Mouse (Mus musculus): ENCODE measurements around the gene Tcf7l2.

Gene Tcf7l2

GRCm38 (mm10) chr19:55732499-55732898 lies 9.1 kb upstream of the Tcf7l2 start:
- DNase-seq (ENCODE audit: low read depth): no peak

- DNase-seq (ENCODE audit: low read depth): no peak
Observed at GRCm38 (mm10) chr19:55732994-55733393, 8.6 kb upstream of the Tcf7l2 start.

GRCm38 (mm10) chr19:55736016-55736415 lies 5.6 kb upstream of the Tcf7l2 start:
- no peak for DNase-seq (ENCODE audit: low read depth)

GRCm38 (mm10) chr19:55739713-55740112 lies 1.9 kb upstream of the Tcf7l2 start:
- DNase-seq (ENCODE audit: low read depth): no peak

- DNase-seq (ENCODE audit: low read depth): peak; percentile 67
Observed at GRCm38 (mm10) chr19:55740753-55741438, 724 bp upstream of the Tcf7l2 start.

DNA sequence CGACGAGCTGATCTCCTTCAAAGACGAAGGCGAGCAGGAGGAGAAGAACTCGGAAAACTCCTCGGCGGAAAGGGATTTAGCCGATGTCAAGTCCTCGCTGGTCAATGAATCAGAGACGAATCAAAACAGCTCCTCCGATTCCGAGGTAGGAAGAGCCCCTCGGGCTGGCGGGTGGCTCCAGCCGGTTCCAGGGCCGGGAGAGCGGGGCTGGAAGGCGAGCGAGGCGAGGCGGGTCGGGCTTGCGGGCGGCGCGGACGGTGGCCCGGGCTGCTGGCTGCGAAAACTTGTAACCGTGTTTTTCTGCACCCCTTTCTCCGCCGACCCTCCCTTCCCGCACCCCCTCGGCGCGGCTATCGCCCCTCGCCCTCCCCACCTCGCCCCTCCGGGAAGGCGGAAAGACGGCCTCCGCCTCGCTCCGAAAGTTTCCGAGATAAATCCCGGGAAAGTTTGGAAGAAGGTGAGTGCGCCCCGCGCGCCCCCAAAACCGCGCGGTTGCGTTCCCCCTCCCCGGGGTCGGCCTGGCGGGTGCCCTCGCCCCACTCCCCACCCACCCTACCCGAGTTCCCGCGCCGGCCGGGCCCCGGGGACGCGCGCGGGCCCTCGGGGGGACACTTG lies 873 bp downstream of the Tcf7l2 start:
- DNase-seq (ENCODE audit: low read depth): peak; percentile 69

- DNase-seq (ENCODE audit: low read depth): peak; percentile 70
Observed at GRCm38 (mm10) chr19:55743001-55743556, 1.5 kb downstream of the Tcf7l2 start.

- peak; percentile 82 for DNase-seq (ENCODE audit: low read depth)
Observed at GRCm38 (mm10) chr19:55743557-55744441, 2.2 kb downstream of the Tcf7l2 start.

DNA sequence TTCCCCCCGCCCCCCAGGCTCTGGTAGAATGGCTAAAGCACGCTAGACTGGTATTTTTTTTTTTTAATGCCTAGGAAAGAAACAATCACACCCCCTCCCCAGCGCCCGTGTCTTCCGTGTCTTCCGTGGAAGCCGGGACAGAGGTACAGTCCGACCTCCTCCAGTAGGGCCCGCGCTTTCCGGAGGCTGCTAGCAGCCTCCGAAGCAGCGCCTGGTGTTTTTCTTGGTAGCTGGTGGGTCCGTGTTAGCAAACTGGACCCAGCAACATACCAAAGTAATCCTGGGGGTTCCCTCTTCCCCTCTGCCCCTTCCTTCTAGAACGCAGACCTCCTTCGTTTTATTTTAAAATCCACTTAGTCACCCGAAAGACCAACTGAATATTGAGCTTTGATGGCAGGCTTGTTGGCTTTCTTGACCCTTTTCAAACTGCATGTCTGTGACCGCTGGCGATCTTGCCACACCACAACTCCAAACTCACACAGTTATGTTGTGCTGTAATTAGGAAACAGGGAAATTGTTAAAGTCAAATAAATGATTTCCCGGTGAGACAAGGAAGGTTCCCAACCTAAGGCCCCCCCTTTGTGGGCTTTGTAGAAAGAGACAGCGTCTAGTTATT lies 3.1 kb downstream of the Tcf7l2 start:
- DNase-seq (ENCODE audit: low read depth): peak; percentile 71

- DNase-seq (ENCODE audit: low read depth): peak; percentile 57
Observed at GRCm38 (mm10) chr19:55745192-55745578, 3.6 kb downstream of the Tcf7l2 start.

DNA sequence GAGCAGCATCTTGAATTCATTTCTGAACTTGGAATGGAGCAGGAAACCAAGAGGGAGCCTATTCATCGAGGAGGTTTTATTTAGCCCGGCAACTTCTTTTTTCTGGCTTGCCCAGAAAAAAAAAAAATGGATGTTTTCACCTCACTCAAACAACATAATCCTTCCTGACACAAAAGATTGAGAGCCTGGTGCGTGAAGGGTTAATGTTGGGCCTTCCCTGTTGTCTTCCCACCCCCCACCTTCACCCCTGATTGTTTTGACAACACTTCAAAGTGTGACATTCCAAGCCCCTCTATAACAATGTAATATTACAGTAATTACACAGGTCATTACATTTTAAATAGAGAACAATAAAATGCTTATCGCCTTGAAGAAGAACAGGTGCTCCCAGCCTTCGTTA lies 4.6 kb downstream of the Tcf7l2 start:
- DNase-seq (ENCODE audit: low read depth): peak; percentile 62

DNA sequence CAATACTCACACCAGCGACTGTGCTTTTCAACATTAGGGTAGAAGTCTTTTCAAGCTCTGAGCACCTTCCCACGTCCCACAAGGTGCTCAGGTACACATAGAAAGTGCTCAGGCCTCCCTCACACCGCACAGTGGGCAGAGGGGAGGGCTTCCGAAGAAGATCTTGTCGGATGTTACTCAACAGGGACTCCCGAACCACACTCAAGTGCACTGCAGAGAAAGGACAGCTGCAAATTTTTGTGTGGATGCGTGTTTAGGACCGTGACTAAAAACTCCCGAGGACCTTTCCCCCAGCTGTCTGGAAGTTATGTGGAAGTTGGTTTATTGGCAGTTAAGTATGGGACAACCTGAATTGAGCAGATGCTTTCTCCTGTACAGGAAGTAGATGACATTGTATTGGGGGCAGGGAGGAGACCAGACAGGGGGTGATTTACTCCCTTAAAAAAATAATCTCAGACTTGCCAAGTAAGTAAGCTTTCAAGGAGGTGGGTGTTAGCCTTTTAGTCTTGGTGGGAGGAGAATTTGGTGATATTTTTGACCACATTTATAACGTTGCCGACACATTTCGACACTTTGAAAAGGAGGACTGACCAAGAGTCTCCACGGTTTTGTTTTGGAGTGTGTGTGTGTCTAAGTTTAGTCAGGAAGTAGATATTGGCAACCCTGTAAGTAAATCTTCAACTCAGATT lies 5.8 kb downstream of the Tcf7l2 start:
- DNase-seq (ENCODE audit: low read depth): peak; percentile 60

GRCm38 (mm10) chr19:55747926-55748291 lies 6.3 kb downstream of the Tcf7l2 start:
- no peak for DNase-seq (ENCODE audit: low read depth)

GRCm38 (mm10) chr19:55748801-55749200 lies 7.2 kb downstream of the Tcf7l2 start:
- DNase-seq (ENCODE audit: low read depth): peak; percentile 50

GRCm38 (mm10) chr19:55749532-55749931 lies 7.9 kb downstream of the Tcf7l2 start:
- peak; percentile 85 for DNase-seq (ENCODE audit: low read depth)

GRCm38 (mm10) chr19:55750048-55750447 lies 8.4 kb downstream of the Tcf7l2 start:
- peak; percentile 43 for DNase-seq (ENCODE audit: low read depth)

DNA sequence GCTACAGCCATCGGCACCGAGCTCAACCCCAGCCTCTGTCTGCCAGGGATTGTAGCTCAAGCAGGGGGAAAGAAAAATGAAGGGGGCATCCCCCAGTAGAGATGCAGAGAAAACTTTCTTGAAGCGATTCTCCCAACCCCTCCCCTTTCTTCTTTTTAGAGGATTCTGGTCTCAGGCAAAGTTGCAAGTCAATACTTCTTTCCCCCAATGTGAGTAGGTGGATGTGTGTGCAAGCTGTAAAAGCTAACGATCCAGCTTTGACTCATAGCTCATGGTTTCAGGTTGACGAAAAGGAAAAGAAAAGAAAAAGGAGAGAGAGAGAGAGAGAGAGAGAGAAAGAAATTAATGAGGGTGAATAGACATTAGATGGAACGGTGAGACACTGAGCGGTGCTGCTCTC lies 8.8 kb downstream of the Tcf7l2 start:
- DNase-seq (ENCODE audit: low read depth): peak; percentile 65

DNA sequence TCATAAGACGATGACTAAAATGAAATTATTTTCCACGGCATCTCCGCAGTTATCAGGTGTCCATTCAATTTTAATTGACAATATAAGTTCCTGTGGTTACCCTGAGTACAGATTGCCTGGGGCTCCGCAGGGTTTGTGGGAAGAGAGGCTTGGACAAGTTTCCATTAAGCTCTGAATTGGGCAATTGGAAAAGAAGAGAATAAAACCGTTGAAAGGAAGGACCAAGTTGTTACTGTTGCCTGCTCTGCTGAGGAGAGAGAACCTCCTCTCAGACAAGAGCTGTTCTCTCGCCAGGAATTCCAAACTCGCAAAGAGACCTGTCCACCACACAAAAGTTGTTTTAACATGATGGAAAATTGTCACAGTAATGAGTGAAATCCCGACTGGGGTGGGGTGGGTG lies 11.2 kb downstream of the Tcf7l2 start:
- DNase-seq (ENCODE audit: low read depth): no peak

DNA sequence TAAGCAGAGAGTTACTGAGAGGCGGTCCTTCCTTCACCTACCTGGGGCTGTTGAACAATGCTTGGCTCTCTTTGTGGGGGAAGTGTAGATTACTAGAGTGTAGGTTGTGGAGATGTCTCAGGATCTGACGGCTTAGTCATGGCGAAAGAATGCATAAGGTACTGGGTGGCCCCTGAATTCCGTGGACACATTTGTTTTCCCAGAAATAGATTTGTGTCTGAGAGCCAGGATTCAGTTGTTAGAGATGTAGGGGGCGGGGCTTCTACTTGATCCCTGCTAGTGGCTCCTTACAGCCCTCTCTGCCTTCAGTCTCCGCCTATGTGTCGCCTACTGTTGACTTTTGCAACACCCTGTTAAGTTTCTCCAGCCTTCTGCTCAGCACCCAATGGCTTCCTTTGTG lies 12.7 kb downstream of the Tcf7l2 start:
- DNase-seq (ENCODE audit: low read depth): peak; percentile 48

- DNase-seq (ENCODE audit: low read depth): no peak
Observed at GRCm38 (mm10) chr19:55755462-55755861, 13.8 kb downstream of the Tcf7l2 start.

DNA sequence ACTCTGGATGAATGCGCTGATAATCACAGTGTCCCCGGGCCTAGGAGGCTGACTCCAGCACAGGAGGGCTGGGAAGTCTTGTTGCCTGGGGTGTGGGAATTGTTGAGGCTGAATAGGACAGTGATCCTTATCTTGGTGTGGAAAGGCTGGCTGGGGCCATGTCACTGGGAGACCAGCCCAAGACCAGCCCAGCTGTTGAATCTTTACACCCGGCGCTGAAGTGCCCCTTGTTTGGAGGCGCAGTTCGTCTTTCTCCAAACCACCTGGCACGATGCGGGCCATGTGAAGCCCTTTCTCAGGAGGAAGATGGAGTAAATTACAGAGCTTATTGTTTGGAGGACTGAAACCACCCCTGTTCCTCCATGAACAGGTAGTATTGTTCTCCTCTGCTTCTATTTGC lies 15.1 kb downstream of the Tcf7l2 start:
- DNase-seq (ENCODE audit: low read depth): no peak

DNA sequence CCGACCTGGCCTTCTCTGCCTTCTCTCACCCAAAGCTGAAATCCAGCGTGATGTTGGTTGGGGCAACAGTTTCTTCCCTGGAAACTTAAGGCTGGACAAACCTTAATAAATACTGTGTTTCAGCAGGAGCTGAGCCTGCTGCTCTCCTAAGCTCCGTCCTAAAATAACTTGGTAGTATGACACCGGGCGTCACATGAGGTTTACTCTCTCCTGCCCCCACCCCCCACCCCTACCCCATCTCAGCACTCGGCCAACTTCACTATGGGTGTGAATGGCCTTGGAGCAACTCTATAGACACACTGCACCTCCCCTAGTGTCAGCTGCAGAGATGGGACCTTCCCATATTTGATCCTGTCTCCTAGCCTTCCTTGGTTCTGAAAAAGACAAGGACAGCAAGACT lies 15.8 kb downstream of the Tcf7l2 start:
- DNase-seq (ENCODE audit: low read depth): no peak

Measured in NIH3T3 (cell line).